Mouse (Mus musculus) embryonic fibroblast, embryonic 13.5 days (primary cell): ENCODE data around the gene Tnnt3. TPM values are rescaled to one million over a fixed set of nuclear protein-coding genes. Genes with fewer than 3 reads are reported as not detected.

Experiments
- H3K27ac ChIP-seq: 2 replicates; pipeline ENCODE4 v1.5.1; 2012; ENCODE audit warnings: low read length, control low read depth, inconsistent platforms; ENCODE audit not compliant: insufficient read depth
- H3K4me1 ChIP-seq: 2 replicates; pipeline ENCODE4 v1.6.1; 2011; ENCODE audit warnings: low read length; ENCODE audit not compliant: control insufficient read depth, insufficient read depth
- H3K4me3 ChIP-seq: 2 replicates; pipeline ENCODE4 v1.5.1; 2011; ENCODE audit warnings: mild to moderate bottlenecking, control low read depth, low read length; ENCODE audit not compliant: insufficient read depth
- CTCF ChIP-seq: IDR thresholded peaks from 2 replicates; pipeline ENCODE4 v1.5.1; 2011; ENCODE audit warnings: mild to moderate bottlenecking, control low read depth, low read length, moderate library complexity, borderline replicate concordance; ENCODE audit not compliant: insufficient read depth
- POLR2A ChIP-seq: IDR thresholded peaks from 2 replicates; pipeline ENCODE4 v1.6.1; 2011; ENCODE audit warnings: low read depth, mild to moderate bottlenecking, control low read depth, low read length, moderate library complexity
- polyA plus RNA-seq: library from polyadenylated mRNA; stranded (reverse); fragments of >200 nt; gene quantifications from 2 replicates; pipeline ENCODE4 v1.2.4, GENCODE M21; 2011; ENCODE audit warnings: low read depth; ENCODE audit not compliant: missing spikeins, insufficient read length

The Tnnt3 gene
- polyA plus RNA-seq, 1 experiment: 1.4 TPM

- Histone ChIP-seq H3K27ac (no peak overlapping the region), H3K4me3 (no peak overlapping the region), H3K4me1 (peaks cover 2% of the 10 kb centered on the region; the same call in 1 of the 2 replicates)
- no peak for TF ChIP-seq POLR2A
- TF ChIP-seq CTCF: no peak
Measured at GRCm38 (mm10) chr7:142522352-142522751, 23.7 kb downstream of the Tnnt3 start.

- TF ChIP-seq POLR2A: no peak
- TF ChIP-seq CTCF: no peak
- peaks cover 2% of the 10 kb centered on the region; the same call in 1 of the 2 replicates for H3K4me1 ChIP-seq
- H3K4me3 ChIP-seq: no peak overlapping the region
- H3K27ac ChIP-seq: no peak overlapping the region
Measured at GRCm38 (mm10) chr7:142523200-142523990, 24.8 kb downstream of the Tnnt3 start.

- Histone ChIP-seq H3K27ac (no peak overlapping the region), H3K4me1 (peaks cover 2% of the 10 kb centered on the region; the same call in 1 of the 2 replicates), H3K4me3 (no peak overlapping the region)
- TF ChIP-seq POLR2A (no peak), CTCF (no peak)
Measured at GRCm38 (mm10) chr7:142525342-142526178, 26.9 kb downstream of the Tnnt3 start.

GRCm38 (mm10) chr7:142529350-142529749 is 30.7 kb downstream of the Tnnt3 start:
- H3K4me3 ChIP-seq: no peak overlapping the region
- no peaks in the 10 kb centered on the region for H3K4me1 ChIP-seq
- H3K27ac ChIP-seq: no peak overlapping the region
- TF ChIP-seq CTCF (no peak), POLR2A (no peak)

- Histone ChIP-seq H3K4me3 (no peak overlapping the region), H3K27ac (no peak overlapping the region), H3K4me1 (no peaks in the 10 kb centered on the region)
- no peak for TF ChIP-seq POLR2A
- TF ChIP-seq CTCF: no peak
Measured at GRCm38 (mm10) chr7:142531973-142532521, 33.4 kb downstream of the Tnnt3 start.

- peak within 1 kb of the TSS; percentile 50 for H3K27ac ChIP-seq
- H3K4me3 ChIP-seq: peak within 1 kb of the TSS; percentile 37
- H3K4me1 ChIP-seq: no peaks in the 10 kb centered on the region
- TF ChIP-seq CTCF (no peak), POLR2A (no peak; the same call in 1 of the 2 replicates)
Measured at GRCm38 (mm10) chr7:142532671-142533058, 34.0 kb downstream of the Tnnt3 start, which contains the start of gene Mrpl23. TSS of gene Mrpl23 (plus strand) at chr7:142532686.

GRCm38 (mm10) chr7:142533059-142533855 is 34.6 kb downstream of the Tnnt3 start:
- Histone ChIP-seq H3K4me1 (no peaks in the 10 kb centered on the region), H3K4me3 (peak overlapping the region; percentile 37), H3K27ac (peak overlapping the region; percentile 50)
- peak; percentile 61 for TF ChIP-seq CTCF
- TF ChIP-seq POLR2A: peak; percentile 31

- Histone ChIP-seq H3K4me1 (no peaks in the 10 kb centered on the region), H3K27ac (no peak overlapping the region), H3K4me3 (no peak overlapping the region)
- TF ChIP-seq POLR2A: no peak
- no peak for TF ChIP-seq CTCF
Measured at GRCm38 (mm10) chr7:142535116-142535515, 36.5 kb downstream of the Tnnt3 start.

GRCm38 (mm10) chr7:142535832-142536231 is 37.2 kb downstream of the Tnnt3 start:
- Histone ChIP-seq H3K4me1 (no peaks in the 10 kb centered on the region), H3K4me3 (no peak overlapping the region), H3K27ac (no peak overlapping the region)
- no peak for TF ChIP-seq POLR2A
- no peak for TF ChIP-seq CTCF
